Mouse (Mus musculus): ENCODE results near the gene Calcb. TPM values are rescaled to one million over a fixed set of nuclear protein-coding genes. Genes with fewer than 3 reads are reported as not detected.

Calcb gene
- total RNA-seq, 1 experiment, result 0.80 TPM

DNA sequence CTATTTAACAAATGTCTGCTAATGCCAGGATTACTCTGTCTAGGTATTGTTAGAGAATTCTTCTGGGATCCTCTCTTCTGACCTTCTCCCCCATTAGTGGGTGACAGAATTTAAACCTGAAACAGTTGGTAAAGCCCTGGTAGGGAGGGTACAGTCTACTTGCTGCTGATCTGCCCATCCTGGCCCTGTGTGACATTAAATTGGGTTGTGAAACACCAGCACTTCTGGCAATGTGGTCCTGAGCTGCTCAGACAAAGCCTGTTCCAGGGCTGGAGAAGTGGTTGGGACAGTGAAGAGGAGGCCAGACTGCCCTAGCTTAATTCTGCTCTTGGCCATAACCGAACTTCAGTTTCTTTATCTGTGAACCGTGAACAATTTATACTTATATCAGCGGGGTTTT, 52.1 kb downstream of the Calcb start:
- H3K27ac ChIP-seq (ENCODE audit: insufficient read depth, low read depth, low read length, poor library complexity, severe bottlenecking), result no peak overlapping the region
- H3K4me3 ChIP-seq (ENCODE audit: insufficient read depth in 1 of 2, low read depth in 1 of 2, low read length in 2 of 2, poor library complexity in 1 of 2, severe bottlenecking in 1 of 2), result no peak overlapping the region
- H3K4me1 ChIP-seq (ENCODE audit: control insufficient read depth in 2 of 2, insufficient read depth in 2 of 2, low read length in 2 of 2, poor library complexity in 1 of 2), result peaks cover 0 to 3% of the 10 kb centered on the region in 2 experiments; a peak in 1 of 4 replicates
- in situ Hi-C loops (cut with MboI; ENCODE audit: low sequenced_read_pairs in 2 of 2, unreplicated experiment in 2 of 2), result no loop called here
- H3K9ac ChIP-seq (ENCODE audit: insufficient read depth, low read depth, low read length, poor library complexity, severe bottlenecking), result no peak overlapping the region
- H3K9me3 ChIP-seq (ENCODE audit: control insufficient read depth, insufficient read depth, low read depth, low read length), result no peaks in the 10 kb centered on the region
- DNase-seq (ENCODE audit: low read depth, low spot score), result no peak
- H3K36me3 ChIP-seq (ENCODE audit: control insufficient read depth, insufficient read depth, low read length, poor library complexity, severe bottlenecking), result no peaks in the 10 kb centered on the region
- no peak for TF ChIP-seq ZC3H11A (IDR thresholded peaks at IDR 0.05; ENCODE audit: borderline replicate concordance, low read depth, low read length)
- no peak for TF ChIP-seq ZNF384 (IDR thresholded peaks at IDR 0.05; ENCODE audit: low read depth, low read length)
- no peak for TF ChIP-seq CHD2 (IDR thresholded peaks at IDR 0.05; ENCODE audit: low read depth, low read length)
- no peak for TF ChIP-seq HCFC1 (IDR thresholded peaks at IDR 0.05; ENCODE audit: borderline replicate concordance, insufficient read depth, low read length)
- TF ChIP-seq MAFK (IDR thresholded peaks at IDR 0.05; ENCODE audit: insufficient read depth, low read depth, low read length), result no peak

- Histone ChIP-seq H3K9me3 (ENCODE audit: control insufficient read depth, insufficient read depth, low read depth, low read length) (no peaks in the 10 kb centered on the region), H3K9ac (ENCODE audit: insufficient read depth, low read depth, low read length, poor library complexity, severe bottlenecking) (no peak overlapping the region), H3K36me3 (ENCODE audit: control insufficient read depth, insufficient read depth, low read length, poor library complexity, severe bottlenecking) (no peaks in the 10 kb centered on the region), H3K27ac (ENCODE audit: insufficient read depth, low read depth, low read length, poor library complexity, severe bottlenecking) (no peak overlapping the region), H3K4me3 (ENCODE audit: insufficient read depth in 1 of 2, low read depth in 1 of 2, low read length in 2 of 2, poor library complexity in 1 of 2, severe bottlenecking in 1 of 2) (no peak overlapping the region), H3K4me1 (ENCODE audit: control insufficient read depth in 2 of 2, insufficient read depth in 2 of 2, low read length in 2 of 2, poor library complexity in 1 of 2) (peaks cover 0 to 3% of the 10 kb centered on the region in 2 experiments; a peak in 1 of 4 replicates)
- in situ Hi-C loops (cut with MboI; ENCODE audit: low sequenced_read_pairs in 2 of 2, unreplicated experiment in 2 of 2), result no loop called here
- TF ChIP-seq ZNF384 (IDR thresholded peaks at IDR 0.05; ENCODE audit: low read depth, low read length), result no peak
- TF ChIP-seq CHD2 (IDR thresholded peaks at IDR 0.05; ENCODE audit: low read depth, low read length), result no peak
- TF ChIP-seq MAFK (IDR thresholded peaks at IDR 0.05; ENCODE audit: insufficient read depth, low read depth, low read length), result no peak
- no peak for TF ChIP-seq ZC3H11A (IDR thresholded peaks at IDR 0.05; ENCODE audit: borderline replicate concordance, low read depth, low read length)
- TF ChIP-seq HCFC1 (IDR thresholded peaks at IDR 0.05; ENCODE audit: borderline replicate concordance, insufficient read depth, low read length), result no peak
- DNase-seq (ENCODE audit: low read depth, low spot score), result no peak
Measured at GRCm38 (mm10) chr7:114771801-114772200, 53.4 kb downstream of the Calcb start.

Other genes starting within 250 kb of the Calcb start
- 0.32 and 0.76 TPM in 2 replicates for gene Cyp2r1, start 155.7 kb upstream of the Calcb start, total RNA-seq (2012; rRNA removed)
- 30.6 and 81.7 TPM in 2 replicates for gene Calca, start 82.3 kb upstream of the Calcb start, total RNA-seq (2012; rRNA removed)
- gene Insc, start 25.1 kb downstream of the Calcb start, total RNA-seq (2012; rRNA removed), result 1.4 and 1.7 TPM in 2 replicates